Mouse (Mus musculus) C2C12 (cell line): ENCODE measurements around the gene Mpzl2.

Experiments
- CTCF ChIP-seq: IDR thresholded peaks from one replicate; pipeline ENCODE4 v1.5.1; 2011; ENCODE audit not compliant: control insufficient read depth, insufficient read depth, insufficient read length
- MYOD1 ChIP-seq: IDR thresholded peaks from one replicate; pipeline ENCODE4 v1.6.1; 2011; ENCODE audit warnings: low read depth; ENCODE audit not compliant: control insufficient read depth, insufficient read length

GRCm38 (mm10) chr9:45058304-45058940, 18.8 kb downstream of the Mpzl2 start:
- TF ChIP-seq CTCF (no peak), MYOD1 (no peak)
